Mouse (Mus musculus) cerebellum, postnatal 10 days (tissue): ENCODE results near the gene Il17f.
"Not testable (repeated sequence)": the region's sequence is repeated elsewhere in the genome, so short reads cannot be mapped to it uniquely, and the experiment has no call there.

Source experiments
- DNase-seq, 2 experiments: peaks; one replicate each; pipeline ENCODE4 v3.0.0; 2021; ENCODE audit warnings: mixed read lengths in 2 of 2

Il17f gene

GRCm38 (mm10) chr1:20778366-20778765 is 12.1 kb downstream of the Il17f start:
- no peak for DNase-seq

- not testable (repeated sequence) for DNase-seq
Observed at GRCm38 (mm10) chr1:20774026-20774730, 16.2 kb downstream of the Il17f start.

GRCm38 (mm10) chr1:20766526-20766925 is 23.9 kb downstream of the Il17f start:
- no peak for DNase-seq

GRCm38 (mm10) chr1:20761411-20761810 is 29.0 kb downstream of the Il17f start:
- no peak for DNase-seq

- no peak for DNase-seq
Observed at GRCm38 (mm10) chr1:20760331-20760730, 30.1 kb downstream of the Il17f start.

GRCm38 (mm10) chr1:20759799-20760198 is 30.6 kb downstream of the Il17f start:
- no peak for DNase-seq

- peak in 1 of 2 experiments; percentile 4 for DNase-seq
Observed at GRCm38 (mm10) chr1:20757586-20757985, 32.8 kb downstream of the Il17f start.

- no peak for DNase-seq
Observed at GRCm38 (mm10) chr1:20754439-20754838, 36.0 kb downstream of the Il17f start.

GRCm38 (mm10) chr1:20740496-20740998 is 49.9 kb downstream of the Il17f start:
- DNase-seq = no peak

GRCm38 (mm10) chr1:20738483-20738882 is 51.9 kb downstream of the Il17f start:
- DNase-seq = no peak

- DNase-seq = no peak
Observed at GRCm38 (mm10) chr1:20736572-20736971, 53.8 kb downstream of the Il17f start.

- DNase-seq = no peak
Observed at GRCm38 (mm10) chr1:20730903-20731302, 59.5 kb downstream of the Il17f start, which contains the start of gene Il17a. Gene Il17a, plus strand, starts transcription at chr1:20730905.
